Mouse (Mus musculus) mouse trophoblast stem cell (cell line): ENCODE data around the gene Dhx37.
"Not testable (repeated sequence)": the region's sequence is repeated elsewhere in the genome, so short reads cannot be mapped to it uniquely, and the experiment has no call there.

ENCODE experiments used
- in situ Hi-C, 2 experiments: fragments of 300-500 bp; cut with MseI, MboI; formaldehyde crosslinking; loops; 2 replicates in 1 of 2; 3 replicates in 1 of 2; pipeline ENCODE4 v1.15.1; 2025

Dhx37 gene

GRCm38 (mm10) chr5:125389579-125390441 is 44.1 kb downstream of the Dhx37 start, which contains the start of gene Ubc:
Ubc (minus strand) TSS chr5:125390202.
- in situ Hi-C loops = no loop called here

- in situ Hi-C loops = no loop called here
These were observed 44.8 kb downstream of the Dhx37 start, which contains the start of gene Gm10382 for GRCm38 (mm10) chr5:125389131-125389578. Gm10382 (plus strand) TSS chr5:125389322.

- in situ Hi-C loops = no loop called here
These were observed 45.4 kb downstream of the Dhx37 start for GRCm38 (mm10) chr5:125388358-125389092.

- in situ Hi-C loops = not testable (repeated sequence)
These were observed 46.6 kb downstream of the Dhx37 start for GRCm38 (mm10) chr5:125387295-125387694.

- in situ Hi-C loops = no loop called here
These were observed 48.5 kb downstream of the Dhx37 start for GRCm38 (mm10) chr5:125385215-125385940.

GRCm38 (mm10) chr5:125384512-125385214 is 49.3 kb downstream of the Dhx37 start:
- in situ Hi-C loops = no loop called here

- in situ Hi-C loops = no loop called here
These were observed 50.1 kb downstream of the Dhx37 start for GRCm38 (mm10) chr5:125383637-125384420.

- in situ Hi-C loops = no loop called here
These were observed 51.0 kb downstream of the Dhx37 start for GRCm38 (mm10) chr5:125382673-125383558.

- in situ Hi-C loops = no loop called here
These were observed 51.8 kb downstream of the Dhx37 start for GRCm38 (mm10) chr5:125381954-125382672.

- in situ Hi-C loops = no loop called here
These were observed 55.0 kb downstream of the Dhx37 start for GRCm38 (mm10) chr5:125378919-125379318.

GRCm38 (mm10) chr5:125377214-125377613 is 56.7 kb downstream of the Dhx37 start:
- in situ Hi-C loops = no loop called here

GRCm38 (mm10) chr5:125375871-125376270 is 58.0 kb downstream of the Dhx37 start:
- in situ Hi-C loops = no loop called here

- in situ Hi-C loops = loop anchor here in 1 of 2 experiments (5.0 kb wide), 1 partner anchor 100 kb away; no protein-coding TSS in a partner anchor
These were observed 61.9 kb downstream of the Dhx37 start for GRCm38 (mm10) chr5:125372027-125372426.

GRCm38 (mm10) chr5:125370950-125371693 is 62.8 kb downstream of the Dhx37 start:
- in situ Hi-C loops = loop anchor here in 1 of 2 experiments (5.0 kb wide), 1 partner anchor 99 kb away; no protein-coding TSS in a partner anchor

GRCm38 (mm10) chr5:125368568-125368967 is 65.4 kb downstream of the Dhx37 start:
- in situ Hi-C loops = loop anchor here in 1 of 2 experiments (5.0 kb wide), 1 partner anchor 96 kb away; no protein-coding TSS in a partner anchor

- in situ Hi-C loops = loop anchor here in 1 of 2 experiments (5.0 kb wide), 1 partner anchor 96 kb away; no protein-coding TSS in a partner anchor
These were observed 65.8 kb downstream of the Dhx37 start for GRCm38 (mm10) chr5:125368156-125368555.

- in situ Hi-C loops = loop anchor here in 1 of 2 experiments (5.0 kb wide), 1 partner anchor 93 kb away; no protein-coding TSS in a partner anchor
These were observed 69.0 kb downstream of the Dhx37 start for GRCm38 (mm10) chr5:125364851-125365429.
